Mouse (Mus musculus): ENCODE results near the gene Sec13. TPM values are rescaled to one million over a fixed set of nuclear protein-coding genes. Genes with fewer than 3 reads are reported as not detected.

Gene Sec13
- polyA plus RNA-seq, 1 experiment = 105 TPM

DNA sequence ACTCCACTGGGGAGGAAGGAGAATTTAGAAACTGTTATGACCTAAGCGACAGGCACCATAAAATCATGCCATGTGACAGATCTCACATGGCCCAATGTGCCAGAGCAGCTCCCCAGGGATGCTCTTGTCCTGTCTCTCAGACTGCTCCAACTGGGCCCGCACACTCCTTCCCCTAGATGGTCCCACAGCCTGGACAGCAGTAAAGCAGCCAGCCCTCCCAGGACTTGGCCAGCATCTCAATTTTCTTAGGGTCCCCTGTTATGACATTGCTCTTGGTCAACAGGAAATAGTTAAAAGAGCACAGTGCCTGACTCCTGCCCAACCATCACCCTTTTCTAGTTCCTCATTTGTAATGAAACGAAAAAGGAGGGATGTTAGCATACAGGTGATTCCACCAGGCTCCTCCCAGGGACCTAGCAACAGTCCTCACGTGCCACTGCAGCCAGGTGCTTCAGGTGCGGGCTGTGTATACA is 47.8 kb downstream of the Sec13 start:
- TF ChIP-seq CTCF (IDR thresholded peaks at IDR 0.05; ENCODE audit: extremely low read depth, insufficient read depth, low read length) (no peak), POLR2A (IDR thresholded peaks at IDR 0.05; ENCODE audit: extremely low read depth, insufficient read depth, low read length) (no peak)
- Histone ChIP-seq H3K27ac (ENCODE audit: insufficient read depth, low read length) (no peak overlapping the region), H3K4me3 (ENCODE audit: insufficient read depth, low read length) (no peak overlapping the region), H3K4me1 (ENCODE audit: control insufficient read depth, insufficient read depth, low read length) (no peaks in the 10 kb centered on the region)

DNA sequence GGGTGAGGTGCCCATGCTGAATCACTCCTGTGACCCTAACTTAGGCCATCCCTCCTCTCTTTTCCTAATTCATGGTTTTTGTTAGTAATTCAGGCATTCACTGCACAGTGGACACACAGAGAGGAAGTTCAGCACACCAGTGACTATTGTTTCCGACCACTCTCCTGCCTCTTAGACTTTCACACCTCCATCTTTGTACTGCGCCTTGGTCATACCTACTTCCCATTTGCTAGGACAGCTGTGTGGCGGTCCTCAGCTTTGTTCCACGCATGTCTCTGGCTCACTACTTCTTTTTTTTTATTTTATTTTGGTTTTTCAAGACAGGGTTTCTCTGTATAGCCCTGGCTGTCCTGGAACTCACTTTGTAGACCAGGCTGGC is 49.5 kb downstream of the Sec13 start:
- no peak for TF ChIP-seq CTCF (IDR thresholded peaks at IDR 0.05; ENCODE audit: extremely low read depth, insufficient read depth, low read length)
- TF ChIP-seq POLR2A (IDR thresholded peaks at IDR 0.05; ENCODE audit: extremely low read depth, insufficient read depth, low read length) = no peak
- Histone ChIP-seq H3K27ac (ENCODE audit: insufficient read depth, low read length) (no peak overlapping the region), H3K4me3 (ENCODE audit: insufficient read depth, low read length) (no peak overlapping the region), H3K4me1 (ENCODE audit: control insufficient read depth, insufficient read depth, low read length) (no peaks in the 10 kb centered on the region)

DNA sequence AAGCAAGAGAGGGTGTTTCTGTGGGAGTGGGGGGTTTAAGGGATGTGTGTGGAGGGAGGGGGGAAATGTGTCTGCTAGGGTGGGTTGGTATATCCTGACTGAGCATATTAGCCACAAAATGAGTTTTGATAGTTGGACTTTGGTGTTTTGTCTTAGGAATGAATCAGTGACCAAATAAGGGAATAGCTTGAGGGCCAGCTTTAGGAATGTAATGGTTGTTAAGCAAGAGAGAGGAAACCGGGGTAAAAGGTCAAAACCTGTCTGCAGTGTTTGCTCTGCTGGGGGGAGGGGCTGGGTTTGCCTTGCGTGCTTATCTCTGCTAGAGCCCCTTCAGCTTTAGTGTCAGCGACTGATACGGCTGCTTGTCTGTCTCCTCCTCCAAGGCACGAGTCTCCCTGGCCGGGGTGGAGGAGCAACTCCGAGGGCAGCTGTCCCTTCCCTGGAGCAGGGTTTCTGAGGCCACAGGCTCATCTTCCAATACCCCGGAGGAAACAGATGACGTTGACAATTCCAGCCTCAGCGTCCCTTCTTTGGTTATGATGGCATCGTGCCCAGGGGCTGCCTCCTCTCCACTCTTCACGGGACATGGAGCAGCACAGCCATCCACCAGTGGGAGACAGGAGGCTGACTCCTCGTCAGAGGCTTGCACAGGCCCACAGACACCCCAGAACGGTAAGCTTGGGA is 50.0 kb downstream of the Sec13 start:
- no peak for TF ChIP-seq POLR2A (IDR thresholded peaks at IDR 0.05; ENCODE audit: extremely low read depth, insufficient read depth, low read length)
- TF ChIP-seq CTCF (IDR thresholded peaks at IDR 0.05; ENCODE audit: extremely low read depth, insufficient read depth, low read length) = no peak
- Histone ChIP-seq H3K4me1 (ENCODE audit: control insufficient read depth, insufficient read depth, low read length) (no peaks in the 10 kb centered on the region), H3K27ac (ENCODE audit: insufficient read depth, low read length) (no peak overlapping the region), H3K4me3 (ENCODE audit: insufficient read depth, low read length) (no peak overlapping the region)

DNA sequence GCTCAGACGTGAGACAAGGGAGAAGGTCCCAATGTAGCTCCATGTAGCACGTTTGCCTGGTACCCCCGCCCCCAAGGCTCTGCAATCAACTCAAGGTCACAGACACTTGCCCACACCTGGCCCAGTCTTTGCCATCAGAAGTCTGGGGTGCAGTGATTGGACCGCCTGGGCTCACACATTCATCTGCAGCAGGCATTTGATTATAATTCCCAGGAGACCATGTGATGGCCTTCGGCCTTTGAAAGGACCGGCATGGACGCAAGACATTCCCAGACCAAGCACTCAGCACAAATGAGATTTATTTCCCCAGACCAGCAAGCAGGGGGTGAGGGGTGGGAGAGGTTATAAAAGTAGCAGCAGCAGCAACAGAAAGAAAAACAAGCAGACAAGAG is 50.5 kb downstream of the Sec13 start:
- Histone ChIP-seq H3K4me3 (ENCODE audit: insufficient read depth, low read length) (no peak overlapping the region), H3K4me1 (ENCODE audit: control insufficient read depth, insufficient read depth, low read length) (no peaks in the 10 kb centered on the region), H3K27ac (ENCODE audit: insufficient read depth, low read length) (no peak overlapping the region)
- TF ChIP-seq CTCF (IDR thresholded peaks at IDR 0.05; ENCODE audit: extremely low read depth, insufficient read depth, low read length) = no peak
- no peak for TF ChIP-seq POLR2A (IDR thresholded peaks at IDR 0.05; ENCODE audit: extremely low read depth, insufficient read depth, low read length)

DNA sequence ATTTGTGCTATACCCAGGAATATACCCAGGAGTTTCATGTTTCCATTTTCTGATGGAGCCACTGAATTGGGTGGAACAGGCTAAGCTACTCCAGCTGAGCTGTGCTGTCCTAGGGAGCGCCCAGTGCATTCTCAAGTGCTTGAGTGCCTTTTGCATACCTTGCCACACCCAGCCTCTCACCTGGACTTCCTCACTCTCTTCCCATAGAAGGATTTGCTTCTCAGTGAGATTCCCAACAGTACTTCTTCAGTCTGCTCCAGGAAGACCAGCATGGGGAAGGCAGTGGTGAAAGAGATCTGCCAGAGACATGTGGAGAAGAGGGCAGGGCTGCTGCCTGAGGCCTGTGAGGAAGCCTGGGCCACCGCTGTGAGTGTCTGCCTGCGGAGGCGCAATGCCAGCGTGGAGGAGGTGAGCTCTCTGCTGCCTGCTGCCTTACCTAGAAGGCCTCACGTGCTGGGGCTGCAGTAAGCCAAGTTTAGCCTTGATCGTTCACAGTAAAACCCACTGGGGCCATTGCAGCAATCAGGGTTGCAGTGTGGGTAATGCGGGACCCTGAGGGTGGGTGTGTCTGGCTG is 53.9 kb downstream of the Sec13 start:
- Histone ChIP-seq H3K27ac (ENCODE audit: insufficient read depth, low read length) (no peak overlapping the region), H3K4me3 (ENCODE audit: insufficient read depth, low read length) (no peak overlapping the region), H3K4me1 (ENCODE audit: control insufficient read depth, insufficient read depth, low read length) (no peaks in the 10 kb centered on the region)
- TF ChIP-seq POLR2A (IDR thresholded peaks at IDR 0.05; ENCODE audit: extremely low read depth, insufficient read depth, low read length) (no peak), CTCF (IDR thresholded peaks at IDR 0.05; ENCODE audit: extremely low read depth, insufficient read depth, low read length) (no peak)

DNA sequence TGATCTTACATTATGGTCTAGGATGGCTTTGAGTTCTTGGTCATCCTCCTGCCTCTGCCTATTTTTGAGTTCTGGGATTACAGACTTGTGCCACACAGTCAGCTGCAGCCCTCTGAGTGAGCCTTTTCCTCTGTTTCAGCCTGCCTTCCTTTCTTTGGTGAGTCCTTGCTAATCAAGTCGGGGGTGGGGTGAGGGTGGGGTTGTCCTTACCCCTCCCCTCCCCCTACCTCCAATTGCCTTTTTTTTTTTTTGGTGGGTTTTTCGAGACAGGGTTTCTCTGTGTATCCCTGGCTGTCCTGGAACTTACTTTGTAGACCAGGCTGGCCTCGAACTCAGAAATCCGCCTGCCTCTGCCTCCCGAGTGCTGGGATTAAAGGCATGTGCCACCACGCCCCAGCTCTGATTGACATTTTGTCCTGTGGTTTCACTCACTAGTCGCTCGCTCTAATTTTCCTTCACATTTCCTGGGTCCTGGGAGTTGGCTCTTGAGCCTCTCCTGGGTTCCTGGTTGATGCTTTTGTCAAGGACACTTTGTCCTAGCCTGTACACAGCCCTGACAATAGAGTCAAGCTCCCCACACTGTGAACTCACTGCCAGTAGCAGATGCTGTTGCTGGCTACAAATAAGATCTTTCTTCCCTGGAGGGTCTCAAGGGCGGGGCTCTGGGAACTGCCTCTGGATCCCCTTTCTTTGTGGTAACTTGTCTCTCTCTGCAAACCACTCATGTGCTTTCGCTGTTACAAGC is 57.3 kb downstream of the Sec13 start:
- Histone ChIP-seq H3K27ac (ENCODE audit: insufficient read depth, low read length) (no peak overlapping the region), H3K4me1 (ENCODE audit: control insufficient read depth, insufficient read depth, low read length) (no peaks in the 10 kb centered on the region), H3K4me3 (ENCODE audit: insufficient read depth, low read length) (no peak overlapping the region)
- TF ChIP-seq POLR2A (IDR thresholded peaks at IDR 0.05; ENCODE audit: extremely low read depth, insufficient read depth, low read length) = no peak
- TF ChIP-seq CTCF (IDR thresholded peaks at IDR 0.05; ENCODE audit: extremely low read depth, insufficient read depth, low read length) = no peak

DNA sequence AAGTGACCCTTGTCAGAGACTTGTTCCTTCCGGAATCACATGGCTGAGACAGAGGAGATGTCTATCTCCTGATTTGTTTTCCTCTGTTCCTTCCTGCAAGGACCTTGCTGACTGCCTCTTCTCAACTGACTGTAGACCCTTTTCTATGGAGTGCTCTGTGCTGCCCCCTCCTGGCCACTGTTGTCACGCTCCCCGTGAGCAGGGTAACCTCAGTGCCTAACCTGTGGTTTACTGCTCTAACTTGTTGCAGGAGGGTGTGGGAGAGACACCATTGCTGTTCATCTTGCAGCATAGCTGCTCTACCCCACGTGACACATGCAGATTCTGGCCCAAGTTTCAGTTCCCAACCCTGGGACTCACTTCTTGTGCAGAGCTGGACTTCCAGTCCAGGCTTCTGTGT is 59.3 kb downstream of the Sec13 start:
- TF ChIP-seq CTCF (IDR thresholded peaks at IDR 0.05; ENCODE audit: extremely low read depth, insufficient read depth, low read length) = peak; percentile 89
- no peak for TF ChIP-seq POLR2A (IDR thresholded peaks at IDR 0.05; ENCODE audit: extremely low read depth, insufficient read depth, low read length)
- H3K4me3 ChIP-seq (ENCODE audit: insufficient read depth, low read length) = no peak overlapping the region
- H3K4me1 ChIP-seq (ENCODE audit: control insufficient read depth, insufficient read depth, low read length) = no peaks in the 10 kb centered on the region
- H3K27ac ChIP-seq (ENCODE audit: insufficient read depth, low read length) = no peak overlapping the region

DNA sequence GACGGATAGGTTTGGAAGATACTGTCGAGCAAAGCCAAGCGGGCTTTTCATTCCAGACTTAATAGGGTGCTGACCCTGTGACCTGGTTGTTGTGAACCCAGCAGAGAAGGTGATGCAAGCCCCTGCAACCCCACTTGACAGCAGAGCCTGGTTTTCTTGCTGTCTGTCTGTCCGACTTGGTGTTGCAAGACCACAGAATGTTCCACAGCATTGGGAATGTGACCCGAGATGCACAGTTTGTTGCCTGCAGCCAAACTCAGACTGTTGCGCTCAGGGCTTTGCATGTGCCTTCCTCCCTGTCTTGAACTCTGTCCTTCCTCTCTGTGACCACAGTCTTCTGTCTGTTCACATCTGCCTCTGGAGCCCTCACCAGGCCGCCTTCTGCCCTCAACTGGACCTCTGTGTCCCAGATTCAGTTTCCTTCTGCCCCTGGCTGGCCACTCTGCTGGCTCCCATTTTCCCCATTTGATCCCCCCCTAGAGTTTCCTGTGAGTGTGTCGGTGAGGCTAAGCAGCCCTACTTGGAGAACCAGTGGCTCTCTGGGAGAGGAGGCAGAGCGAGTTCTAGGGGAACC is 60.5 kb downstream of the Sec13 start:
- no peak overlapping the region for H3K4me3 ChIP-seq (ENCODE audit: insufficient read depth, low read length)
- TF ChIP-seq POLR2A (IDR thresholded peaks at IDR 0.05; ENCODE audit: extremely low read depth, insufficient read depth, low read length) (no peak), CTCF (IDR thresholded peaks at IDR 0.05; ENCODE audit: extremely low read depth, insufficient read depth, low read length) (no peak)
- H3K27ac ChIP-seq (ENCODE audit: insufficient read depth, low read length) = no peak overlapping the region
- no peaks in the 10 kb centered on the region for H3K4me1 ChIP-seq (ENCODE audit: control insufficient read depth, insufficient read depth, low read length)

DNA sequence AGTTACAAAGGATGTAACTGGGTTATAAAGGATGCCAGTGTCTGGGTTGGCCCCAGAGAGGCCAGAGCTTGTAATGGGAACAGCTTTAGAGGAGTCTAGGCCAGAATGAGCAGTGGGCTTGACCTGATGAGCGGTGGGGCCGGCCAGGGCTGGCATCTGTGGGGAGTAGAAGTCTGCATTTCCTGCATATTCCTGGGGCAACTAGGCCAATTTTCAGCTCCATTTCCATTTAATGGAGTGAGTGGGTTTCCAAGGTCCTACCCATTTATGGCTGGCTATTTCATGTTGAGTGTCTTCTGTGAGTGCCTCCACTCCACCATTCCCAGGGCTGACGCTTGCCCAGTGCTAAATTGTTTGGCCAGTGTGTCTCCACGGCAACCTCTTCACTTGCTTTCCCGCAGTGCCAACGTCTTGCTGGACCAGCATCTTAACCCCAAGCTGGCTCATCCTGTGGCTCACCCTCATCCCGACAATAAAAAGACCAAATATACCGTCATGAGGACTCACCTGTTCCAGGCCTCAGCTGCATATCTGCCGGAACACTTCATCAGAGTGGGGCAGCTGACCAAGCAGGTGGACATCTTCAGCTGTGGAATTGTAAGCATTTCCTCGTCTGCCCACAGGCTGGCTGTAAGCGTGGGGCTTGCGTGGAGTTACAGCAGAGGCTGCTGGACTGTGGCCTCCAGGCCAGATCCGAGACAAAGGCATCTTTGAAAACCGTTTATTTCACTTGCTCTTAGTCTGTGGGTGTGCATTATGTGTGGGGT is 62.1 kb downstream of the Sec13 start:
- no peak overlapping the region for H3K4me3 ChIP-seq (ENCODE audit: insufficient read depth, low read length)
- TF ChIP-seq CTCF (IDR thresholded peaks at IDR 0.05; ENCODE audit: extremely low read depth, insufficient read depth, low read length) (no peak), POLR2A (IDR thresholded peaks at IDR 0.05; ENCODE audit: extremely low read depth, insufficient read depth, low read length) (no peak)
- H3K4me1 ChIP-seq (ENCODE audit: control insufficient read depth, insufficient read depth, low read length) = no peaks in the 10 kb centered on the region
- H3K27ac ChIP-seq (ENCODE audit: insufficient read depth, low read length) = no peak overlapping the region

Other genes with a start within 250 kb of the Sec13 start
- gene Prrt3, start 238.8 kb downstream of the Sec13 start, polyA plus RNA-seq (2012; rRNA removed) = 46.2 and 46.3 TPM in 2 replicates
- gene Emc3, start 209.1 kb downstream of the Sec13 start, polyA plus RNA-seq (2012; rRNA removed) = 90.0 and 95.2 TPM in 2 replicates
- gene Fancd2, start 209.1 kb downstream of the Sec13 start, polyA plus RNA-seq (2012; rRNA removed) = 4.2 and 4.3 TPM in 2 replicates
- 0.19 and 0.21 TPM in 2 replicates for gene Fancd2os, start 140.0 kb downstream of the Sec13 start, polyA plus RNA-seq (2012; rRNA removed)
- 425 and 442 TPM in 2 replicates for gene Brk1, start 136.0 kb downstream of the Sec13 start, polyA plus RNA-seq (2012; rRNA removed)
- 55.1 and 67.8 TPM in 2 replicates for gene Vhl, start 116.8 kb downstream of the Sec13 start, polyA plus RNA-seq (2012; rRNA removed)
- 23.7 and 24.7 TPM in 2 replicates for gene Irak2, start 102.3 kb downstream of the Sec13 start, polyA plus RNA-seq (2012; rRNA removed)
- gene Tatdn2, start 43.7 kb downstream of the Sec13 start, polyA plus RNA-seq (2012; rRNA removed) = 28.4 and 28.8 TPM in 2 replicates
- gene Ghrl, start 20.9 kb downstream of the Sec13 start, polyA plus RNA-seq (2012; rRNA removed) = 0.15 and 0.40 TPM in 2 replicates

Measured in cortical plate, adult 2 months (tissue).